Mouse (Mus musculus): Measurements from ENCODE around the gene Slc1a2. TPM values are rescaled to one million over a fixed set of nuclear protein-coding genes. Genes with fewer than 3 reads are reported as not detected.

Gene Slc1a2
- polyA plus RNA-seq, 1 experiment from 2014 or later = 18.8 TPM

DNA sequence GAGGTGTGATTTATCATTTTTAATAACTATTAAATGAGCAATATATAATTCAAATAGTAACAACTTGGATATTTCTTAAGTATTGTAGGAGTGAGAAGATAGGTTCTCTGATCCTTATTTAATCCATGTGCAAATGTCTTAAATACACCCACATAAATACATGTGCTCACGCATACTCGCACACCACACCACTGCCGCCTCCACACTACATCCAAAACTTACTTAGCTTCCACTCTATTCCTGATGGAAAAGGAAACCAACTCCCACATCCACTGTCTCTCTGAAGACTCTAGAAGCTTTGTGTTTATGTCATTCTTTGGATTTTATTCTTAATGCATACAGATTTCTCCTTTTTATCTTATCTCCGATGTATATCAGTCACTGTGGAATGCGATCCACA lies 113.8 kb downstream of the Slc1a2 start:
- no peak for ATAC-seq (ENCODE audit: low read depth)
- Histone ChIP-seq H3K4me2 (no peak overlapping the region), H3K9ac (no peak overlapping the region), H3K9me3 (no peaks in the 10 kb centered on the region), H3K27me3 (no peaks in the 10 kb centered on the region), H3K36me3 (peaks cover 53% of the 10 kb centered on the region), H3K27ac (replicated peaks) (no peak overlapping the region), H3K4me3 (no peak overlapping the region), H3K4me1 (replicated peaks) (no peaks in the 10 kb centered on the region)
- WGBS = 99% methylated on average over 5 of the region's 5 CpGs

GRCm38 (mm10) chr2:102774700-102775099 lies 116.2 kb downstream of the Slc1a2 start:
- Histone ChIP-seq H3K4me3 (no peak overlapping the region), H3K4me1 (replicated peaks) (no peaks in the 10 kb centered on the region), H3K4me2 (no peak overlapping the region), H3K36me3 (peaks cover 47% of the 10 kb centered on the region), H3K9ac (no peak overlapping the region), H3K9me3 (no peaks in the 10 kb centered on the region), H3K27ac (replicated peaks) (no peak overlapping the region), H3K27me3 (no peaks in the 10 kb centered on the region)
- 80% methylated on average over 4 of the region's 4 CpGs for WGBS
- no peak for ATAC-seq (ENCODE audit: low read depth)

DNA sequence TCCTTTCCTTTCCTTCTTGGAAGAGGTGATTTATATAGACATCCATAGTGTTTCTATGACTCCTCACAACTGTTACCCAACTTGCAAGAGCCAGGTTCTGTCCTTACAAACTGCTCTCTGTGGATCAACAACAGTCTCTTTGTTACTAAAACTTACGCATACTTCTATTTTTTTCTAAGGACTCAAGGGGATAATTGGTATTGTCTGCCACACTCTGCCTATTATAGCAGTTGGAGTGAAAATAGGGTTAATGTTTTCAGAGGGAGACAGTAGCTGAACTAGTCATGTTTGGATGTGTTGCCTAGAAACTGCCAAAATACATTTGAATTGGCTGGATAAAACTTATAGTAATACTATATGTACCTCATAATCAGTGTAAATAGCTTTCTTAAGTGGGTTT lies 117.1 kb downstream of the Slc1a2 start:
- no peak overlapping the region for H3K9ac ChIP-seq
- WGBS = 37% methylated on average over 1 of the region's 1 CpGs
- H3K4me3 ChIP-seq = no peak overlapping the region
- no peaks in the 10 kb centered on the region for H3K9me3 ChIP-seq
- H3K27ac ChIP-seq (replicated peaks) = no peak overlapping the region
- peaks cover 46% of the 10 kb centered on the region for H3K36me3 ChIP-seq
- H3K4me1 ChIP-seq (replicated peaks) = no peaks in the 10 kb centered on the region
- no peak for ATAC-seq (ENCODE audit: low read depth)
- no peaks in the 10 kb centered on the region for H3K27me3 ChIP-seq
- H3K4me2 ChIP-seq = no peak overlapping the region

DNA sequence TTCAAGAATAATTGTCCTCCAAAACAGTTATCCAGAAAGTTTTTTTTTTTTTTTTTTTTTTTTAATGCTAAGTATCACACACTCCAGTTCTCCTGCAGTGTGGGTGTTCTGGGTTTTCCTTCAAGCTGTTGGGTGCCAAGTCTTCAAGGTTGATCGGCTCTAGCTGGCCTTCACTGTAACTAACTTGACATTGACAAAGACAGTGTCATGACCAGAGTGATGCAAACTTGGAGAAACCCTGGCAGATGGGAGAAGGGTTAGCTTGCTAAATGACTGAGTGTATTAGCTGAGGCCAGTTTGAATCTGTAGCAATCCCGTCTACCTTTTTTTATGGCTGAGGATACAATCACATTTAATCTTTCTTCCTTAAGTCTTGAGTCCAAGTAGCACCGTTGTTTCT lies 119.7 kb downstream of the Slc1a2 start:
- Histone ChIP-seq H3K36me3 (peaks cover 46% of the 10 kb centered on the region), H3K4me3 (no peak overlapping the region), H3K27ac (replicated peaks) (no peak overlapping the region), H3K27me3 (no peaks in the 10 kb centered on the region), H3K9me3 (no peaks in the 10 kb centered on the region), H3K4me2 (no peak overlapping the region), H3K4me1 (replicated peaks) (no peaks in the 10 kb centered on the region), H3K9ac (no peak overlapping the region)
- 94% methylated on average over 3 of the region's 3 CpGs for WGBS
- no peak for ATAC-seq (ENCODE audit: low read depth)

DNA sequence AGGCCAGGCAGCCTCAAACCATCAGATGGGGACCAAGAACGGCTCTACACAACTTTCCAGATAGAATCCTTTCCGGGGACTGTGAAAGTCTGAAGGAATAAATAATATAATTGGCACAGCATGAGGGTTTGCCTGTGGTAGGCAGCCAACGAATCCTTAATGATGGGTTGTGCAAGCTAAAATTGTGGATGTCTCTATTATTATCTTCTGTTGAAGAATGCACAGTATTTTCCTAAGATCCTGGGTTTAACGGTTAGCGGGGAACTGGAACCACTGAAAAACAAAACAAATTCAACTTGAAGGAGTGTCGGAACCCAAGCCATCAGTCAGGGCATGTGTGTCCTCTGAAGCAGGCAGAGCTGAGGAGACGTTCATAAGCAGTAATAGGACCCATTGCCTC lies 124.3 kb downstream of the Slc1a2 start:
- Histone ChIP-seq H3K9me3 (no peaks in the 10 kb centered on the region), H3K36me3 (peaks cover 31% of the 10 kb centered on the region), H3K27ac (replicated peaks) (no peak overlapping the region), H3K4me3 (no peak overlapping the region), H3K4me1 (replicated peaks) (no peaks in the 10 kb centered on the region), H3K9ac (no peak overlapping the region), H3K27me3 (no peaks in the 10 kb centered on the region), H3K4me2 (no peak overlapping the region)
- 89% methylated on average over 7 of the region's 7 CpGs for WGBS
- no peak for ATAC-seq (ENCODE audit: low read depth)

- Histone ChIP-seq H3K4me3 (no peak overlapping the region), H3K27ac (replicated peaks) (no peak overlapping the region), H3K27me3 (no peaks in the 10 kb centered on the region), H3K36me3 (peaks cover 11% of the 10 kb centered on the region), H3K4me2 (no peak overlapping the region), H3K9ac (no peak overlapping the region), H3K4me1 (replicated peaks) (no peaks in the 10 kb centered on the region), H3K9me3 (no peaks in the 10 kb centered on the region)
- no peak for ATAC-seq (ENCODE audit: low read depth)
- WGBS = 78% methylated on average over 4 of the region's 4 CpGs
Observed at GRCm38 (mm10) chr2:102785696-102786095, 127.2 kb downstream of the Slc1a2 start.

- WGBS = 80% methylated on average over 2 of the region's 2 CpGs
- Histone ChIP-seq H3K9ac (no peak overlapping the region), H3K4me1 (replicated peaks) (no peaks in the 10 kb centered on the region), H3K27me3 (no peaks in the 10 kb centered on the region), H3K36me3 (no peaks in the 10 kb centered on the region), H3K4me3 (no peak overlapping the region), H3K9me3 (no peaks in the 10 kb centered on the region), H3K27ac (replicated peaks) (no peak overlapping the region), H3K4me2 (no peak overlapping the region)
- no peak for ATAC-seq (ENCODE audit: low read depth)
Observed at GRCm38 (mm10) chr2:102791641-102792040, 133.2 kb downstream of the Slc1a2 start.

- no peak for ATAC-seq (ENCODE audit: low read depth)
Observed at GRCm38 (mm10) chr2:102792804-102793203, 134.3 kb downstream of the Slc1a2 start.

DNA sequence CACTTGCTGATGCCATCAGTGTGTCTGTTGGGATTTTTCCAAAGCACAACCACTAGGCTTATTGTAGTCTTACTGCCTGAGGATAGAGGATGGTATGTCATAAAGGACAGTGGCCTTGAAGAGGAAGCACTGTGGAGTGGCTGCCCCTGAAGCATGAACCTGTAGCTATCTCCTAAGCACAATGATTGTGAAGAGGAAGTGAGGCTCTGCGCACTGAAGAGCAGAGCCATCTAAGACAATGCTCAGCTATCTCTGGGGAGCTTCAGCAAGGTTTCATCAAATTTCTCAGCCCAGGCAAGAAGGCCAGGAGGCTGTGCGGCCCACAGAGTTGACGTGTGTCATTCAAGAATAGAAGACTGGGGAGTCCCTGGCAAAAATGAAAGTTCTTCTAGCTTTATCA lies 136.6 kb downstream of the Slc1a2 start:
- Histone ChIP-seq H3K27ac (replicated peaks) (no peak overlapping the region), H3K36me3 (no peaks in the 10 kb centered on the region), H3K9ac (no peak overlapping the region), H3K4me2 (no peak overlapping the region), H3K4me1 (replicated peaks) (no peaks in the 10 kb centered on the region), H3K4me3 (no peak overlapping the region), H3K27me3 (no peaks in the 10 kb centered on the region), H3K9me3 (no peaks in the 10 kb centered on the region)
- 94% methylated on average over 3 of the region's 3 CpGs for WGBS
- ATAC-seq (ENCODE audit: low read depth) = no peak

More at GRCm38 (mm10) chr2:102792804-102793203, 134.3 kb downstream of the Slc1a2 start:
- H3K4me3 ChIP-seq = no peak overlapping the region
- no peak overlapping the region for H3K9ac ChIP-seq
- 87% methylated on average over 6 of the region's 6 CpGs for WGBS
- no peaks in the 10 kb centered on the region for H3K9me3 ChIP-seq
- H3K36me3 ChIP-seq = no peaks in the 10 kb centered on the region
- no peak overlapping the region for H3K27ac ChIP-seq (replicated peaks)
- no peaks in the 10 kb centered on the region for H3K4me1 ChIP-seq (replicated peaks)
- H3K27me3 ChIP-seq = no peaks in the 10 kb centered on the region
- H3K4me2 ChIP-seq = no peak overlapping the region

- Histone ChIP-seq H3K27me3 (no peaks in the 10 kb centered on the region), H3K9ac (no peak overlapping the region), H3K4me1 (replicated peaks) (no peaks in the 10 kb centered on the region), H3K9me3 (no peaks in the 10 kb centered on the region), H3K4me2 (no peak overlapping the region), H3K27ac (replicated peaks) (no peak overlapping the region), H3K36me3 (no peaks in the 10 kb centered on the region), H3K4me3 (no peak overlapping the region)
- no peak for ATAC-seq (ENCODE audit: low read depth)
- 58% methylated on average over 2 of the region's 2 CpGs for WGBS
Observed at GRCm38 (mm10) chr2:102798149-102798548, 139.7 kb downstream of the Slc1a2 start.

DNA sequence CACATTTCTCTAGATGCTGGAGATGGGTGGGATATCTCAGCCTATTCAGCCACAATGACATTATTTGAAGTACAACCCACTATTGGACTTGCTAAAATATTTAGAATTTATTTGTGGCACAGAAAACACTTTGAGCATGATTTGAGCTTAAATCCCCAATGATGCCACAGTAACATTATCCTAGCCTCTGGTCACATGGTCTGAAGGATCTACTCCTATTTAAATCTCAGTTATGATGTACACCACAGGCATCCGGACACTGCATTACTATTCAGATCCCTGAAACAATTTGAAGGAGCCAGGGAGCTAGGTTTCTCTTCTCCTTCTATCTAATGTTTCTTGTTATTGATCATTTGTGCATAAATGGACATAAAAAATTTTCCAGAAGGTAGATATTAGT lies 143.4 kb downstream of the Slc1a2 start:
- H3K27ac ChIP-seq (replicated peaks) = no peak overlapping the region
- no peaks in the 10 kb centered on the region for H3K36me3 ChIP-seq
- no peak for ATAC-seq (ENCODE audit: low read depth)
- H3K4me3 ChIP-seq = no peak overlapping the region
- H3K4me2 ChIP-seq = no peak overlapping the region
- H3K27me3 ChIP-seq = no peaks in the 10 kb centered on the region
- H3K4me1 ChIP-seq (replicated peaks) = no peaks in the 10 kb centered on the region
- no peaks in the 10 kb centered on the region for H3K9me3 ChIP-seq
- WGBS = 88% methylated on average over 1 of the region's 1 CpGs
- H3K9ac ChIP-seq = no peak overlapping the region

GRCm38 (mm10) chr2:102804109-102804508 lies 145.7 kb downstream of the Slc1a2 start:
- no peak overlapping the region for H3K9ac ChIP-seq
- H3K9me3 ChIP-seq = no peaks in the 10 kb centered on the region
- H3K4me2 ChIP-seq = no peak overlapping the region
- H3K27me3 ChIP-seq = no peaks in the 10 kb centered on the region
- H3K4me1 ChIP-seq (replicated peaks) = no peaks in the 10 kb centered on the region
- H3K36me3 ChIP-seq = no peaks in the 10 kb centered on the region
- 46% methylated on average over 2 of the region's 2 CpGs for WGBS
- ATAC-seq (ENCODE audit: low read depth) = no peak
- H3K27ac ChIP-seq (replicated peaks) = no peak overlapping the region
- H3K4me3 ChIP-seq = no peak overlapping the region

DNA sequence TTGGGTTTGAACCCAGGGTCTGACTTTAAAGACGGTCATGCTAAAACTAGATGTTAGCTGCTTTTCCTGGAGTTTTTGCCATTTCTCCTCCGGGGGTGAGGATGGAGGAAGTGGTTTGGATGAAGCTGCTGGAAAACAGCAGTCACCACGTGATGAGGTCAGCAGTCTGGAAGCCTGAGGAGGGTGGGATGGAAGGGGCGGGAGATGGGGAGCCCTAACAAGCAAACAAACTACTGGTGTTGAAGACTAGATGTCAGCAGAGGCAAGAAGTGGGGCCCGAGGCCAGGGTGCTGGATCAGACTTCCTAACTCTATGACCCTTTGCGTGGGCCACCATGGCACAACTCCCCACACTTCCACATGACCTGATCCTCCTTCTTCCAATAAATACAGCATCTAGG lies 146.8 kb downstream of the Slc1a2 start:
- 80% methylated on average over 6 of the region's 6 CpGs for WGBS
- H3K27me3 ChIP-seq = no peaks in the 10 kb centered on the region
- H3K9ac ChIP-seq = no peak overlapping the region
- no peaks in the 10 kb centered on the region for H3K4me1 ChIP-seq (replicated peaks)
- H3K4me3 ChIP-seq = no peak overlapping the region
- H3K36me3 ChIP-seq = no peaks in the 10 kb centered on the region
- H3K4me2 ChIP-seq = no peak overlapping the region
- H3K9me3 ChIP-seq = no peaks in the 10 kb centered on the region
- no peak overlapping the region for H3K27ac ChIP-seq (replicated peaks)
- no peak for ATAC-seq (ENCODE audit: low read depth)

Measured in neural tube, embryonic 13.5 days (tissue).